Mouse (Mus musculus) intestine, embryonic 14.5 days (tissue): Measurements from ENCODE around the gene Gm14124. TPM values are rescaled to one million over a fixed set of nuclear protein-coding genes. Genes with fewer than 3 reads are reported as not detected.
A peak's percentile ranks its signal among the peaks of the same experiment; 100 is the strongest.
"Not testable (repeated sequence)": the region's sequence is repeated elsewhere in the genome, so short reads cannot be mapped to it uniquely, and the experiment has no call there.

Experiments
- ATAC-seq: fragments of 200-750 bp; cut with Nextera tagmentation; replicated peaks from 2 replicates; pipeline ENCODE4 v1.8.0; 2017; ENCODE audit warnings: low read depth, moderate number of reproducible peaks, moderate TSS enrichment, moderate library complexity; ENCODE audit not compliant: low FRiP score, low TSS enrichment
- DNase-seq: peaks from one replicate; pipeline ENCODE4 v3.0.0-alpha.2; 2018; ENCODE audit warnings: low spot score
- H3K27ac ChIP-seq: fragments of 300-500 bp; sonication (generic); 2 replicates; pipeline ENCODE4 v1.5.1; 2014; ENCODE audit warnings: low read depth, mild to moderate bottlenecking, control low read depth
- H3K27me3 ChIP-seq: fragments of 300-500 bp; sonication (generic); replicated peaks from 2 replicates; pipeline ENCODE4 v1.6.1; 2014; ENCODE audit warnings: low read length, control low read depth; ENCODE audit not compliant: control insufficient read depth, insufficient read depth
- H3K36me3 ChIP-seq: fragments of 300-500 bp; sonication (generic); 2 replicates; pipeline ENCODE4 v1.6.1; 2014; ENCODE audit warnings: low read length, control low read depth; ENCODE audit not compliant: control insufficient read depth, insufficient read depth
- H3K4me1 ChIP-seq: fragments of 300-500 bp; sonication (generic); replicated peaks from 2 replicates; pipeline ENCODE4 v1.6.1; 2014; ENCODE audit warnings: low read length, control low read depth, mixed read lengths; ENCODE audit not compliant: control insufficient read depth, insufficient read depth
- H3K4me2 ChIP-seq: fragments of 300-500 bp; sonication (generic); 2 replicates; pipeline ENCODE4 v1.6.1; 2014; ENCODE audit warnings: low read length
- H3K4me3 ChIP-seq: fragments of 300-500 bp; sonication (generic); 2 replicates; pipeline ENCODE4 v1.5.1; 2014; ENCODE audit warnings: low read depth, low read length, control low read depth, mixed read lengths
- H3K9ac ChIP-seq: fragments of 300-500 bp; sonication (generic); 2 replicates; pipeline ENCODE4 v1.6.1; 2014; ENCODE audit warnings: mild to moderate bottlenecking, low read length
- H3K9me3 ChIP-seq: fragments of 300-500 bp; sonication (generic); 2 replicates; pipeline ENCODE4 v1.6.1; 2016; ENCODE audit warnings: low read length, control low read depth; ENCODE audit not compliant: control insufficient read depth
- WGBS: fragments of 180-500 bp; shearing (Covaris S2); extraction: QIAGEN DNeasy Blood & Tissue Kit; methylation state at CpG from one replicate; pipeline ENCODE4 v1.1.7; 2014; 5-methylcytosine and 5-hydroxymethylcytosine counted together
- polyA plus RNA-seq: library from polyadenylated mRNA; unstranded; fragments of >200 nt; fragmentation: Nextera tagmentation; extraction: Ambion mirVana; gene quantifications from 2 replicates; pipeline ENCODE4 v1.2.1, GENCODE M21; 2014

The Gm14124 gene
- polyA plus RNA-seq, 1 experiment from 2014 or later: not detected

DNA sequence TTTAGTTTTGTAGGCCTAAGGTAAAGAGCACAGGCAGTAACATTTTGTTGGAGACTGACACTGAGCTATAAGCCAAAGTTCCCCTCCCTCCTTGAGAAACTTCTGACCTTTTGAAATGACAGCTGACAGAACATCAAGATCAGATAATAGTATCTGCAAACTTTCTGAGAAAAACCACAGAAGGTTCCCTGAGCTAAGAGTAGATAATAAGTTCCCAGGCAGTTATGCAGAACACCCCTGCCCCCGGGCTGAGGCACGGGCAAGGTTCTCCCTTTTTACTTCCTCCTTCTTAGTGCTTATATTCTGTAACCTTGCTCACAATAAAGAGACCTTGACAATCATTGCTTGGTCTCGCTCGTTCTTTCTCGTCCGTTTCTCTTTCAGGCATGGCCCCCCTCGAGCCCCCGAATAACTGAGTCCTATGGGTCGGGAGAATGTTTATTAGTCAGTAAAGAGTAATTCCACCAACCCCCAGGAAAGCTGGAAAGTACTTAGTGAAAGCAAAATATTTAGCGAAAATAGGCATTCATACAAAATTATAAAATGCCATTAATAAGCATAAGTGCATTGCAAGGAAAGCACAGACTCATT, 50.0 kb downstream of the Gm14124 start:
- Histone ChIP-seq H3K4me1 (no peaks in the 10 kb centered on the region), H3K36me3 (no peaks in the 10 kb centered on the region), H3K4me3 (no peak overlapping the region), H3K9me3 (no peaks in the 10 kb centered on the region), H3K27ac (no peak overlapping the region), H3K27me3 (no peaks in the 10 kb centered on the region), H3K4me2 (no peak overlapping the region), H3K9ac (no peak overlapping the region)
- WGBS: 86% methylated on average over 10 of the region's 10 CpGs
- DNase-seq (no peak), ATAC-seq (no peak)

GRCm38 (mm10) chr2:150310952-150311884, 53.9 kb downstream of the Gm14124 start:
- not testable (repeated sequence) for H3K36me3 ChIP-seq, H3K4me1 ChIP-seq, H3K9me3 ChIP-seq, H3K27me3 ChIP-seq
- ATAC-seq (peak; percentile 99), DNase-seq (peak; percentile 89)
- Histone ChIP-seq H3K4me3 (peak overlapping the region; percentile 51), H3K9ac (peak overlapping the region; percentile 60), H3K27ac (peak overlapping the region; percentile 76), H3K4me2 (peak overlapping the region; percentile 63)
- WGBS: 8% methylated on average over 19 of the region's 19 CpGs

- DNase-seq (no peak), ATAC-seq (no peak)
- Histone ChIP-seq H3K9me3 (peaks cover 23% of the 10 kb centered on the region), H3K4me3 (no peak overlapping the region), H3K36me3 (peaks cover 6% of the 10 kb centered on the region; the same call in 1 of the 2 replicates), H3K4me1 (no peaks in the 10 kb centered on the region), H3K4me2 (no peak overlapping the region), H3K27me3 (no peaks in the 10 kb centered on the region), H3K27ac (no peak overlapping the region), H3K9ac (no peak overlapping the region)
These were observed 58.8 kb downstream of the Gm14124 start for GRCm38 (mm10) chr2:150316140-150316539.

DNA sequence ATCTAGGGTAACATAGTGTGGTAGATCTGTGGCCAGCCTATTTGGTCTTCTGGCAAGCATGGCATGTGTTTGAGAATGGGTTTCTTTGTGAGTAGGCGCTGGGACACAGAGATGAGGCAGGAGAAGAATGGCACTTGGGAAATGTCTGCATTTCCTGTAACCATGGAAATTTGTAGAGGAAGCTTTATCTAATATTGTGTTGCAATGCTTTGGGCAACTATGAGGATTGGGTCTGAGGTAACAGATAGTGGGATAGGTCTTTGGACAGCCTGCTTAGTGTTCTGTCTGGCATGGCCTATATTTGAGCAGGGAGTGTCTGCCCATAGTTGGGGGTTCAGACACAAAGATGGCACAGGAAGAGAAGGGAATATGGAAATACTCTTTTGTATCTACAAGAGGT, 61.7 kb downstream of the Gm14124 start:
- ATAC-seq (no peak), DNase-seq (no peak)
- Histone ChIP-seq H3K36me3 (peaks cover 14% of the 10 kb centered on the region), H3K4me3 (no peak overlapping the region), H3K27me3 (no peaks in the 10 kb centered on the region), H3K4me1 (no peaks in the 10 kb centered on the region), H3K9me3 (peaks cover 35% of the 10 kb centered on the region), H3K27ac (no peak overlapping the region), H3K9ac (no peak overlapping the region), H3K4me2 (no peak overlapping the region)
- whole genome bisulfite sequencing: 96% methylated on average over 1 of the region's 1 CpGs

Other genes starting within 250 kb of the Gm14124 start
- 7.8 and 8.9 TPM in 2 replicates for gene Zfp120, start 120.8 kb upstream of the Gm14124 start, polyA plus RNA-seq
- not detected in 2 replicates for gene Gm10770, start 77.8 kb upstream of the Gm14124 start, polyA plus RNA-seq
- gene Gm14139, start 75.8 kb upstream of the Gm14124 start, polyA plus RNA-seq: not detected in 2 replicates
- gene Zfp937, start 39.4 kb upstream of the Gm14124 start, polyA plus RNA-seq: 10.2 and 12.7 TPM in 2 replicates
- gene Gm21994, start 1.9 kb upstream of the Gm14124 start, polyA plus RNA-seq: 3.9 and 4.2 TPM in 2 replicates
- 1.3 and 2.7 TPM in 2 replicates for gene Gm10130, start 66.2 kb downstream of the Gm14124 start, polyA plus RNA-seq
- 6.9 and 9.0 TPM in 2 replicates for gene 3300002I08Rik, start 105.2 kb downstream of the Gm14124 start, polyA plus RNA-seq
- 7.1 and 7.7 TPM in 2 replicates for gene Zfp442, start 194.0 kb downstream of the Gm14124 start, polyA plus RNA-seq
- gene Zfp345, start 227.6 kb downstream of the Gm14124 start, polyA plus RNA-seq: 0.07 and 0.16 TPM in 2 replicates